Mouse (Mus musculus): ENCODE results near the gene Best1.

DNA sequence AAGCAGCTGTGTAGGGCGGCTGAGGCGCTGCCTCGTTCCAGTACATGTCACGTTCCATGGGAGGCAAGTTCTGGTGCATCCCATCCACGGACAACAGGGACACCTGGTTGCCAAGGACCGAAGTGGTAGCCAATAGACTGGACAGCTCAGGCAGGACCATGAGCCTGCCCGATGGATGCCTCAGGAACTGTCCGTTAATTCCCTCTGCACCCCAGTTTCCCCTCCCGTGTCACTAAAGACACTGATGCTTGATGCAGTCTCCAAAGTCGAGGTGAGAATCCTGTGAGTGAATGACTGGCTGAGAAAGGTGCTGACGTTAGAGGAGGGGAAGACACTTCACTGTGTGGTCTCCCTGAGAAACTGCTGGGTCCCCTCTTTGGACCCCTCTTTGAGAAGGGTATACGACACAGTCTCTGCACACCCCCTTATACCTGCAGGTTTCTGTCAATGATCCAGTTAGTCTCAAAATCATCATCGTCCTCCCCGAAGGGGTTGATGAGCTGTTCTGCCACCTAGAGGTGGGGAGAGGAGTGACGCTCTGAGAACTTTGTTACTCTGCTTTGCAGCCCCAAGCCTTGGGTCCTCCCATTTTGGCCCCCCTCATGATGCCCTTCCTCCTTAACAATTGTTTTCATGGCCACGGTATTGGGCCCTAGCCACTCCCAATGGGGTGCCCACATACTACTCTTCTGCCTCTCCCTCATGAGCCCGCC lies 12.1 kb downstream of the Best1 start:
- TF ChIP-seq CTCF (conservative IDR thresholded peaks at IDR 0.05; ENCODE audit: insufficient read depth, insufficient read length, low read depth, low read length) (peak; percentile 84), POLR2A (IDR thresholded peaks at IDR 0.05; ENCODE audit: low read depth, low read length) (no peak)

Measured in kidney, adult 2 months (tissue).